Mouse (Mus musculus) G1E (cell line): ENCODE data around the gene Pea15a.

Experiments
- CTCF ChIP-seq: IDR thresholded peaks from 2 replicates; pipeline ENCODE4 v1.5.1; 2012; ENCODE audit warnings: low read depth, low read length, inconsistent platforms, mixed read lengths
- GATA1 ChIP-seq: IDR thresholded peaks from 2 replicates; pipeline ENCODE4 v1.6.1; 2012; ENCODE audit warnings: borderline replicate concordance, low read length, inconsistent platforms, mixed read lengths
- POLR2AphosphoS5 ChIP-seq: IDR thresholded peaks from 2 replicates; pipeline ENCODE4 v1.6.1; 2012; ENCODE audit warnings: low read depth, low read length, inconsistent platforms; ENCODE audit not compliant: insufficient replicate concordance
- TAL1 ChIP-seq: conservative IDR thresholded peaks from 2 replicates; pipeline ENCODE4 v1.6.1; 2012; ENCODE audit warnings: low read depth, low read length, inconsistent platforms, mixed read lengths

DNA sequence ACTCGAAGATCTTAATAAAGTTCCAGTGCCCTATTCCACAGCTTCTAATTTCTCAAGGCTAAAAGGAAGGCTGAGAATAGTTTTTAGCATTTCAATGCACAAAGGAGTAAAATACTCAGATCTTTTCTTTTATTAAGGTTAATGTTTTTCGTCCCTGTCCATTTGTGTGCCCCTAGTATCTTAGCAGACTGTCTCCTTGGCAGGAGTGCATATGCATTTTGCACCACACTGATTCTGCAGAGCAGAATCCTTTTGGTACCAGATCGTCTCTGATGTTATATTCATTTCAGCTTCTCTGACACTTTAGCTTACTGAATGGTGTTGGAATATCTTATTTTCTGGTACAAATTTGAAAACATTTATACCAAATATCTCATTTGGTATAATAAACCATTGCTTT lies 24.8 kb downstream of the Pea15a start:
- TF ChIP-seq CTCF (no peak), GATA1 (no peak), POLR2AphosphoS5 (no peak), TAL1 (no peak)
